Comparison of ENCODE assay signal across 19 mouse cellular contexts in the genomic region with DNA sequence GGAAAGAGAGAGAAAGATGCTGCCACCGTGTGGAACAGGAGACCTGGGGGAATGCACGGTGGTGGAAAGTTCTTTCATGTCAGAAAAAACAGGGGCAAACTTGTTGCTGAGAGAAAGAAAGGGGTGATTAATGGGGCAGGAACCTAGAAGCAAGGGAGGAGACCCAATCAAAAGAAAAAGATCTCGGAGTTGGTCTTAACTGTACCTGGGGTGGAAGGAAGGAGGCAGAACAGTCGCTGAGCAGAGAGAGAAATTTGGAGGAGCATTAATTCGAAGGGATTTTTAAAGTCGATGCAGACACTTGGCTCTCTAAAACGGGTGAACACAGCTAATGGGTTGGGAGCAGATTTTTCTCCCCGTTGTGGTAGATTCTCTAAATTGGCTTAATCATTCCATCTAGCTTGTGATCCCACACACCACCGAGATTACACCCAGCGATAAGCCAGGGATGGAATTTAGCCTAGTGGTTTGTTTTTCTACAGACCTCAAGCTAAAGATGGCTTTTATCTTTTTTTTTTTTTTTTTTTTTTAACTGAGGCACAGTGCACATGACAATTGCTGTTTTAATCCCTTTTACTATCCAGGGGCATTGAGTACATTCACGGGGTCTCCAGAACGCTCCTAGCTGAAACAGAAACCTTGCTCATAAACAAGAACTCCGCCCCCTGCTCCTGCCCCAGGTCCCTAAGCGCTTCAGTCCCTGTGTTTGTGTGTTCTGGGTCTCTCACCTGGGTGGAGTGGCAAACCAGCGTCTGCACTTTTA.
DNase-seq lines count a peak whose midpoint lies in the region; ATAC-seq and TF ChIP-seq lines count a peak whose summit lies in the region.
"Had no signal": no experiment of that assay in that cellular context is flagged by ENCODE, and none has a peak within 500 bp of the region (broad histone marks: within the 10 kb centered on the region; RNA-seq: fewer than 3 reads in every experiment).

No protein-coding gene starts in this region.

- no peak overlapping the region for H3K9ac ChIP-seq in intestine, embryonic 16.5 days (ENCODE audit: low read depth, low read length)
- no peak overlapping the region for H3K9ac ChIP-seq in intestine, embryonic 15.5 days
- H3K9ac ChIP-seq in stomach, embryonic 16.5 days (ENCODE audit: low read length): no peak overlapping the region
- H3K9ac ChIP-seq: hindbrain, embryonic 13.5 days; liver, embryonic 14.5 days; neural tube, embryonic 12.5 days had no signal

- H3K4me2 ChIP-seq in intestine, embryonic 16.5 days (ENCODE audit: low read depth, low read length): 0 out of 2 replicates have a peak overlapping the region, but pooled peaks have one; percentile 20
- H3K4me2 ChIP-seq in intestine, embryonic 15.5 days (replicated peaks): no peak overlapping the region
- peak overlapping the region; percentile 40 for H3K4me2 ChIP-seq in stomach, embryonic 16.5 days (ENCODE audit: low read depth, low read length)
- H3K4me2 ChIP-seq: hindbrain, embryonic 13.5 days; neural tube, embryonic 12.5 days had no signal

- no peaks in the 10 kb centered on the region for H3K27me3 ChIP-seq in intestine, embryonic 16.5 days (replicated peaks; ENCODE audit: control insufficient read depth, insufficient read depth, low read length)
- H3K27me3 ChIP-seq in intestine, embryonic 15.5 days (replicated peaks): no peaks in the 10 kb centered on the region
- H3K27me3 ChIP-seq in stomach, embryonic 16.5 days (ENCODE audit: control insufficient read depth, insufficient read depth, low read length): no peaks in the 10 kb centered on the region
- H3K27me3 ChIP-seq: hindbrain, embryonic 13.5 days; megakaryocyte, embryonic 14.5 days; neural tube, embryonic 12.5 days had no signal

- H3K27ac ChIP-seq in intestine, embryonic 16.5 days (ENCODE audit: low read length): no peak overlapping the region
- H3K27ac ChIP-seq in intestine, embryonic 15.5 days: no peak overlapping the region
- peak overlapping the region; percentile 38; the same call in 1 of the 2 replicates for H3K27ac ChIP-seq in bone marrow, adult 2 months (ENCODE audit: control insufficient read depth, insufficient read depth, low read depth, low read length, poor library complexity)
- no peak overlapping the region for H3K27ac ChIP-seq in stomach, embryonic 16.5 days (ENCODE audit: low read length)
- H3K27ac ChIP-seq: hindbrain, embryonic 13.5 days; liver, embryonic 14.5 days; neural tube, embryonic 12.5 days had no signal

- peaks cover 19% of the 10 kb centered on the region; the same call in 1 of the 2 replicates for H3K4me1 ChIP-seq in intestine, embryonic 16.5 days (ENCODE audit: control insufficient read depth, insufficient read depth, low read length)
- 0 out of 2 replicates have a peak, but pooled peaks cover 3% of the 10 kb centered on the region for H3K4me1 ChIP-seq in intestine, embryonic 15.5 days (replicated peaks)
- H3K4me1 ChIP-seq in lung, adult 2 months (ENCODE audit: control insufficient read depth, insufficient read depth, low read length): no peaks in the 10 kb centered on the region
- peaks cover 2% of the 10 kb centered on the region for H3K4me1 ChIP-seq in bone marrow, adult 2 months (ENCODE audit: control insufficient read depth, insufficient read depth, low read length)
- H3K4me1 ChIP-seq in stomach, embryonic 16.5 days (ENCODE audit: control insufficient read depth, insufficient read depth, low read length): no peaks in the 10 kb centered on the region
- H3K4me1 ChIP-seq: megakaryocyte, embryonic 14.5 days had no signal

- DNase-seq in lung, adult 2 months: no peak
- DNase-seq in lung, postnatal 36 days: no peak
- no peak for DNase-seq in thymus, postnatal 4 days
- DNase-seq: adrenal gland, adult 8-10 months; cerebellum, adult 18-20 months; embryo, embryonic 11 days; heart, postnatal 10 days; kidney, postnatal 4 days; layer of hippocampus, postnatal 36 days; thymus, postnatal 25 days had no signal

- WGBS in intestine, embryonic 16.5 days: 32% methylated on average over 15 of the region's 15 CpGs
- 30% methylated on average over 15 of the region's 15 CpGs for WGBS in intestine, embryonic 15.5 days
- WGBS in lung, adult 2 months: 38% methylated on average over 15 of the region's 15 CpGs
- WGBS in bone marrow, adult 2 months: 47% methylated on average over 15 of the region's 15 CpGs
- WGBS in stomach, embryonic 16.5 days: 28% methylated on average over 15 of the region's 15 CpGs

- H3K36me3 ChIP-seq in intestine, embryonic 16.5 days (ENCODE audit: control insufficient read depth, insufficient read depth, low read length): no peaks in the 10 kb centered on the region
- H3K36me3 ChIP-seq in intestine, embryonic 15.5 days: no peaks in the 10 kb centered on the region
- no peaks in the 10 kb centered on the region for H3K36me3 ChIP-seq in stomach, embryonic 16.5 days (ENCODE audit: control insufficient read depth, insufficient read depth, low read length)
- H3K36me3 ChIP-seq: G1E; hindbrain, embryonic 13.5 days; neural tube, embryonic 12.5 days had no signal

- no peak overlapping the region for H3K4me3 ChIP-seq in intestine, embryonic 16.5 days (ENCODE audit: low read length)
- no peak overlapping the region for H3K4me3 ChIP-seq in intestine, embryonic 15.5 days (replicated peaks)
- peak overlapping the region; percentile 19 for H3K4me3 ChIP-seq in lung, adult 2 months (replicated peaks; ENCODE audit: extremely low read depth, low read depth, low read length)
- H3K4me3 ChIP-seq in bone marrow, adult 2 months (replicated peaks; ENCODE audit: control insufficient read depth, low read depth, low read length): no peak overlapping the region
- H3K4me3 ChIP-seq in stomach, embryonic 16.5 days (replicated peaks; ENCODE audit: low read length): no peak overlapping the region
- H3K4me3 ChIP-seq: hindbrain, embryonic 13.5 days; megakaryocyte, embryonic 14.5 days; neural tube, embryonic 12.5 days had no signal

- ATAC-seq in intestine, embryonic 16.5 days: no peak
- no peak for ATAC-seq in intestine, embryonic 15.5 days
- ATAC-seq in stomach, embryonic 16.5 days (ENCODE audit: insufficient read depth, low FRiP score): no peak

- no peak for TF ChIP-seq POLR2A in lung, adult 2 months (IDR thresholded peaks at IDR 0.05; ENCODE audit: borderline replicate concordance, extremely low read depth, low read depth, low read length)
- no peak for TF ChIP-seq POLR2A in bone marrow, adult 2 months (IDR thresholded peaks at IDR 0.05; ENCODE audit: borderline replicate concordance, control insufficient read depth, low read depth, low read length)

- TF ChIP-seq CTCF in lung, adult 2 months (IDR thresholded peaks at IDR 0.05; ENCODE audit: insufficient read depth, low read length): no peak
- no peak for TF ChIP-seq CTCF in bone marrow, adult 2 months (IDR thresholded peaks at IDR 0.05; ENCODE audit: control insufficient read depth, insufficient read depth, low read length)

- H3K9me3 ChIP-seq in intestine, embryonic 16.5 days (ENCODE audit: control insufficient read depth, low read length): no peaks in the 10 kb centered on the region
- no peaks in the 10 kb centered on the region for H3K9me3 ChIP-seq in intestine, embryonic 15.5 days
- H3K9me3 ChIP-seq in stomach, embryonic 16.5 days (replicated peaks; ENCODE audit: control insufficient read depth, low read length): no peaks in the 10 kb centered on the region
- H3K9me3 ChIP-seq: hindbrain, embryonic 13.5 days; neural tube, embryonic 12.5 days had no signal
